Mouse (Mus musculus): ENCODE results near the gene Ube2d3.
A peak's percentile ranks its signal among the peaks of the same experiment; 100 is the strongest.

Gene Ube2d3

GRCm38 (mm10) chr3:135437758-135438495, at the start of gene Ube2d3:
Ube2d3 (plus strand) TSS chr3:135438149.
- peak; percentile 99 for DNase-seq

- DNase-seq = no peak
Observed at GRCm38 (mm10) chr3:135393186-135393585, 44.8 kb upstream of the Ube2d3 start.

GRCm38 (mm10) chr3:135395085-135395484, 42.9 kb upstream of the Ube2d3 start:
- peak; percentile 6 for DNase-seq

- DNase-seq = peak; percentile 5
Observed at GRCm38 (mm10) chr3:135396081-135396480, 41.9 kb upstream of the Ube2d3 start.

- DNase-seq = no peak
Observed at GRCm38 (mm10) chr3:135397112-135397511, 40.8 kb upstream of the Ube2d3 start.

- peak; percentile 92 for DNase-seq
Observed at GRCm38 (mm10) chr3:135402201-135402658, 35.7 kb upstream of the Ube2d3 start.

- DNase-seq = no peak
Observed at GRCm38 (mm10) chr3:135403211-135403610, 34.7 kb upstream of the Ube2d3 start.

GRCm38 (mm10) chr3:135403856-135404255, 34.1 kb upstream of the Ube2d3 start:
- DNase-seq = no peak

GRCm38 (mm10) chr3:135404599-135404998, 33.4 kb upstream of the Ube2d3 start:
- DNase-seq = no peak

- no peak for DNase-seq
Observed at GRCm38 (mm10) chr3:135407351-135407750, 30.6 kb upstream of the Ube2d3 start.

GRCm38 (mm10) chr3:135409219-135409618, 28.7 kb upstream of the Ube2d3 start:
- no peak for DNase-seq

GRCm38 (mm10) chr3:135411056-135411455, 26.9 kb upstream of the Ube2d3 start:
- DNase-seq = no peak

- DNase-seq = peak; percentile 52
Observed at GRCm38 (mm10) chr3:135411824-135412223, 26.1 kb upstream of the Ube2d3 start.

GRCm38 (mm10) chr3:135417245-135417644, 20.7 kb upstream of the Ube2d3 start:
- DNase-seq = no peak

GRCm38 (mm10) chr3:135417799-135418198, 20.1 kb upstream of the Ube2d3 start:
- DNase-seq = no peak

GRCm38 (mm10) chr3:135420542-135421309, 17.2 kb upstream of the Ube2d3 start:
- no peak for DNase-seq

- DNase-seq = no peak
Observed at GRCm38 (mm10) chr3:135421310-135421594, 16.7 kb upstream of the Ube2d3 start.

- DNase-seq = no peak
Observed at GRCm38 (mm10) chr3:135422232-135422855, 15.6 kb upstream of the Ube2d3 start.

- peak; percentile 96 for DNase-seq
Observed at GRCm38 (mm10) chr3:135422856-135423607, 14.9 kb upstream of the Ube2d3 start.

- DNase-seq = no peak
Observed at GRCm38 (mm10) chr3:135423608-135424212, 14.2 kb upstream of the Ube2d3 start, which contains the start of gene Cisd2. Cisd2 (minus strand) TSS chr3:135423925.

GRCm38 (mm10) chr3:135436901-135437616, 890 bp upstream of the Ube2d3 start:
- peak; percentile 6 for DNase-seq

- peak; percentile 93 for DNase-seq
Observed at GRCm38 (mm10) chr3:135438531-135438912, 573 bp downstream of the Ube2d3 start.

Data from embryo, embryonic 11 days (tissue).